Mouse (Mus musculus) bone marrow, adult 2 months (tissue): Measurements from ENCODE around the gene Wnk4.

ENCODE experiments used
- CTCF ChIP-seq: fragments of 200-500 bp; IDR thresholded peaks from 2 replicates; pipeline ENCODE4 v1.5.1; 2011; ENCODE audit warnings: low read length, control low read depth; ENCODE audit not compliant: control insufficient read depth, insufficient read depth
- POLR2A ChIP-seq: fragments of 200-500 bp; IDR thresholded peaks from 2 replicates; pipeline ENCODE4 v1.6.1; 2011; ENCODE audit warnings: low read depth, mild to moderate bottlenecking, control low read depth, low read length, borderline replicate concordance; ENCODE audit not compliant: control insufficient read depth

DNA sequence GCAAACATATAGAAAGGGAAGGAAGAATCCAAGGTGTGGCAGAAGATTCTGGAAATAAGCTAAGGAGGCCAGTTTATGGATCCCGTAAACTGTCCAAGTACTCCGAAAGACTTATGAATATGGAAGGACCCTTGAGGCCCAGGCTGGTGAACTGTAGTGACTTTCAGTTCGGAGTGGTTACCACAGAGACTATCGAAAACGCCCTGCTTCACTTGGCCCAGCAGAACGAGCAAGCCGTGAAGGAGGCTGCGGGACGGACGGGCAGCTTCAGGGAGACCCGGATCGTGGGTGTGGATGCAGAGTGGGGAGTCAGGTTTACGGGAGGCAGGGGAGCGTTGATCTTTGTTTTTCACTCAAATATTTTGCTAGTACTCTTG lies 18.8 kb downstream of the Wnk4 start:
- TF ChIP-seq CTCF, result no peak
- TF ChIP-seq POLR2A, result no peak
